Mouse (Mus musculus): ENCODE measurements around the gene Msmp.

DNA sequence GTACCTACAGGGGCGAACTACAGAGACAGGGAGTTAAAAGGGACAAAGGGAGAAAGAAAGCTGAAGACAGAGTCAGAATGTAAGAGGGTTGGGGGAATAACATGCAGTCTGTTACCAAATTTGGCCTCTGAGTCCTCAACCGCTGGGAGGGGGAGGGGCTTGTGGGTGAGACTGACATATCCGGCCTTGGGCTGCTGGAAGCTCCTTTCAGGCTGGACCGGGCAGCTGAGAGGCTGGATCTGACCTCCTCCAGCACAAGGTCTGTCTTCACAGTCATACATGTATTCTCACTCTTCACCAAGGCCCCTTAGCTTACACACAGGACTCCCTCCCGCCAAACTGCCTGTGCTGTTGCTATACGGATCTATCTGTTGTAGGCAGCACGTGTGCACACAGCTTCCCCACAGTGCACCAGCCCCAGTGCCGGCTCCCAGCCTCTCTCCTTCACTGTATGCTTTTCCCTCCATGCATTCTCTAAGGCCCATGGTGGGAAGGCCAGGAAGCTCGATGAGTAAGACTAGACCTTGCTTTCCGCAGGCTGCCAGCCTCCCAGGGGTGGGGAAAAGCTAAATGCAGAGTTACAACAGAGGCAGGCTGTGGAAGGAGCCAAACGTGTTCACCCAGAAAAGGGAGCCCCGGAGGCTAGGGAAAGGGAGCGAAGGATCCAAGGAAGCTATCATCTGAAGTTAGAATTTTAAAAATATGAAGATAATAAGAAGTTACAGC, 25.5 kb downstream of the Msmp start:
- no peak for TF ChIP-seq CTCF (IDR thresholded peaks at IDR 0.05; ENCODE audit: low read depth, low read length)
- no peak for TF ChIP-seq POLR2A (IDR thresholded peaks at IDR 0.05; ENCODE audit: borderline replicate concordance, low read depth, low read length)
